Mouse (Mus musculus): Measurements from ENCODE around the gene Poldip2. TPM values are rescaled to one million over a fixed set of nuclear protein-coding genes. Genes with fewer than 3 reads are reported as not detected.

Gene Poldip2
- polyA plus RNA-seq, 1 experiment from 2014 or later = 169 TPM

DNA sequence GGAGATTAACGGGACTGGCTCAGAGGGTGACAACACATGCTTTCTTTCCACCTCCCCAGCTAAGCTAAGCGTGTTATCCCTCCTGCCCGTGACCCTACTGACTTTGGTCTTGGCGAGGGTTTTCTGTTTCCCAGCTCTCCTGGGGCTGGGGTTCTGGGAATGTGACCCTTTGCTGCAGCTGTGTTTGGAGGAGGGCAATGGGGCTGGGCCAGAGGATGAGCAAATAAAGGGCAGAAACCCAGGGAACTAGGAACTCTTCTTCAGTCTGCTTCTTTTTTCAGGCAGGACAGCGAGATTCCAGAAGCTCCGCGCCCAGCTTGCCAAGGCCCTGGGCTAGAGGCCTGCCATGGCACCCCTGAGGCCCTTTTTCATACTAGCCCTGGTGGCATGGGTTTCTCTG is 13.0 kb upstream of the Poldip2 start, which contains the start of gene Vtn:
TSS of gene Vtn (plus strand) at position 88 of the 400 bp plus-strand sequence.
- Histone ChIP-seq H3K4me1 (ENCODE audit: control insufficient read depth, insufficient read depth, low read length) (peaks cover 15% of the 10 kb centered on the region), H3K27me3 (ENCODE audit: control insufficient read depth, insufficient read depth, low read length) (no peaks in the 10 kb centered on the region), H3K27ac (ENCODE audit: low read depth, low read length) (peak within 1 kb of the TSS; percentile 86), H3K9ac (replicated peaks; ENCODE audit: low read depth, low read length) (0 out of 2 replicates have a peak within 1 kb of the TSS, but pooled peaks have one; percentile 13), H3K4me3 (ENCODE audit: low read depth, low read length) (peak within 1 kb of the TSS; percentile 82), H3K4me2 (ENCODE audit: low read depth, low read length) (peak within 1 kb of the TSS; percentile 61), H3K9me3 (ENCODE audit: control insufficient read depth, low read length) (no peaks in the 10 kb centered on the region), H3K36me3 (ENCODE audit: control insufficient read depth, insufficient read depth, low read length) (no peaks in the 10 kb centered on the region)
- ATAC-seq (ENCODE audit: low read depth) = no peak
- 67% methylated on average over 7 of the region's 7 CpGs for WGBS

DNA sequence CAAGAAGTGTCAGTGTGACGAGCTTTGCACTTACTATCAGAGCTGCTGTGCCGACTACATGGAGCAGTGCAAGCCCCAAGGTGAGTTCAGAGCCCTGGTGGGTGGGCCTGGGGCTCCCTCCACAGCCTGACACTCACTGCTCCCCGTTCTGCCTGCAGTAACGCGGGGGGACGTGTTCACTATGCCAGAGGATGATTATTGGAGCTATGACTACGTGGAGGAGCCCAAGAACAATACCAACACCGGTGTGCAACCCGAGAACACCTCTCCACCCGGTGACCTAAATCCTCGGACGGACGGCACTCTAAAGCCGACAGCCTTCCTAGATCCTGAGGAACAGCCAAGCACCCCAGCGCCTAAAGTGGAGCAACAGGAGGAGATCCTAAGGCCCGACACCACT is 12.4 kb upstream of the Poldip2 start:
- H3K4me2 ChIP-seq (ENCODE audit: low read depth, low read length) = no peak overlapping the region
- no peaks in the 10 kb centered on the region for H3K36me3 ChIP-seq (ENCODE audit: control insufficient read depth, insufficient read depth, low read length)
- H3K9me3 ChIP-seq (ENCODE audit: control insufficient read depth, low read length) = no peaks in the 10 kb centered on the region
- no peaks in the 10 kb centered on the region for H3K27me3 ChIP-seq (ENCODE audit: control insufficient read depth, insufficient read depth, low read length)
- H3K4me1 ChIP-seq (ENCODE audit: control insufficient read depth, insufficient read depth, low read length) = peaks cover 15% of the 10 kb centered on the region
- H3K27ac ChIP-seq (ENCODE audit: low read depth, low read length) = no peak overlapping the region
- H3K9ac ChIP-seq (replicated peaks; ENCODE audit: low read depth, low read length) = no peak overlapping the region
- ATAC-seq (ENCODE audit: low read depth) = no peak
- 55% methylated on average over 16 of the region's 16 CpGs for WGBS
- H3K4me3 ChIP-seq (ENCODE audit: low read depth, low read length) = no peak overlapping the region

- Histone ChIP-seq H3K9me3 (ENCODE audit: control insufficient read depth, low read length) (no peaks in the 10 kb centered on the region), H3K4me1 (ENCODE audit: control insufficient read depth, insufficient read depth, low read length) (peaks cover 13% of the 10 kb centered on the region), H3K27me3 (ENCODE audit: control insufficient read depth, insufficient read depth, low read length) (no peaks in the 10 kb centered on the region), H3K4me3 (ENCODE audit: low read depth, low read length) (no peak overlapping the region), H3K27ac (ENCODE audit: low read depth, low read length) (no peak overlapping the region), H3K9ac (replicated peaks; ENCODE audit: low read depth, low read length) (no peak overlapping the region), H3K36me3 (ENCODE audit: control insufficient read depth, insufficient read depth, low read length) (no peaks in the 10 kb centered on the region), H3K4me2 (ENCODE audit: low read depth, low read length) (no peak overlapping the region)
- no peak for ATAC-seq (ENCODE audit: low read depth)
- 84% methylated on average over 9 of the region's 9 CpGs for WGBS
Observed at GRCm38 (mm10) chr11:78500623-78501202, 11.3 kb upstream of the Poldip2 start.

DNA sequence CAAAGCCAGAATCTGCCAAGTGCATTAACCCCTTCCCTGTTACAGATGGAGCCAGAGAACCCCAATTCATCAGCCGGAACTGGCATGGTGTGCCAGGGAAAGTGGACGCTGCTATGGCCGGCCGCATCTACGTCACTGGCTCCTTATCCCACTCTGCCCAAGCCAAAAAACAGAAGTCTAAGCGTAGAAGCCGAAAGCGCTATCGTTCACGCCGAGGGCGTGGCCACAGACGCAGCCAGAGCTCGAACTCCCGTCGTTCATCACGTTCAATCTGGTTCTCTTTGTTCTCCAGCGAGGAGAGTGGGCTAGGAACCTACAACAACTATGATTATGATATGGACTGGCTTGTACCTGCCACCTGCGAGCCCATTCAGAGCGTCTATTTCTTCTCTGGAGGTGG is 10.5 kb upstream of the Poldip2 start:
- ATAC-seq (ENCODE audit: low read depth) = no peak
- peaks cover 3% of the 10 kb centered on the region; the same call in 1 of the 2 replicates for H3K36me3 ChIP-seq (ENCODE audit: control insufficient read depth, insufficient read depth, low read length)
- H3K4me1 ChIP-seq (ENCODE audit: control insufficient read depth, insufficient read depth, low read length) = peaks cover 6% of the 10 kb centered on the region; the same call in 1 of the 2 replicates
- H3K4me3 ChIP-seq (ENCODE audit: low read depth, low read length) = no peak overlapping the region
- H3K27ac ChIP-seq (ENCODE audit: low read depth, low read length) = no peak overlapping the region
- no peak overlapping the region for H3K4me2 ChIP-seq (ENCODE audit: low read depth, low read length)
- H3K9me3 ChIP-seq (ENCODE audit: control insufficient read depth, low read length) = no peaks in the 10 kb centered on the region
- no peaks in the 10 kb centered on the region for H3K27me3 ChIP-seq (ENCODE audit: control insufficient read depth, insufficient read depth, low read length)
- no peak overlapping the region for H3K9ac ChIP-seq (replicated peaks; ENCODE audit: low read depth, low read length)
- 80% methylated on average over 20 of the region's 20 CpGs for WGBS

GRCm38 (mm10) chr11:78502909-78503650 is 8.9 kb upstream of the Poldip2 start, which contains the start of gene Sebox:
Gene Sebox, plus strand, starts transcription at chr11:78503447.
- H3K9ac ChIP-seq (replicated peaks; ENCODE audit: low read depth, low read length) = no peak within 1 kb of the TSS
- H3K36me3 ChIP-seq (ENCODE audit: control insufficient read depth, insufficient read depth, low read length) = peaks cover 5% of the 10 kb centered on the region; the same call in 1 of the 2 replicates
- no peak within 1 kb of the TSS for H3K4me3 ChIP-seq (ENCODE audit: low read depth, low read length)
- no peak within 1 kb of the TSS for H3K27ac ChIP-seq (ENCODE audit: low read depth, low read length)
- ATAC-seq (ENCODE audit: low read depth) = no peak
- H3K27me3 ChIP-seq (ENCODE audit: control insufficient read depth, insufficient read depth, low read length) = no peaks in the 10 kb centered on the region
- no peak within 1 kb of the TSS for H3K4me2 ChIP-seq (ENCODE audit: low read depth, low read length)
- H3K9me3 ChIP-seq (ENCODE audit: control insufficient read depth, low read length) = no peaks in the 10 kb centered on the region
- peaks cover 4% of the 10 kb centered on the region; the same call in 1 of the 2 replicates for H3K4me1 ChIP-seq (ENCODE audit: control insufficient read depth, insufficient read depth, low read length)
- 69% methylated on average over 7 of the region's 7 CpGs for WGBS

DNA sequence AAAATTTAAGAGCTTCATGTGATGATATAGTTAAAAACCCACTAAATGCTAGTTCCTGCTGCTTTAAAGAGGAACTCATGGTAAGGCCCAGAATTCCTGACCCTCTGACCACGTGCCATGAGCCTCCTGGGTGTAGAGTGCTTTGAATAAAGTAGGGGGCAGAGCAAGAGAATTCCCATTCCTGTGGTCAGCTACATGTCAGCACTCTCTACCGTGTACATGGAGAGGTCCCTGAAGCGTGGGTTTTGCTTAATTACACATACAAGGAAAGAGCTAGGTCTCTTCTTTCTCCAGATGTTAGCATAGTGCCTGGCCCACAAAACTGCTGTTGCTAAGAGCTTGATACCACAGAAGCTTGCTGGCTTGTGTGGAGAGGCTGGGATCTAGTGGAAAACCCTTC is 6.6 kb upstream of the Poldip2 start:
- Histone ChIP-seq H3K27me3 (ENCODE audit: control insufficient read depth, insufficient read depth, low read length) (no peaks in the 10 kb centered on the region), H3K4me2 (ENCODE audit: low read depth, low read length) (no peak overlapping the region), H3K27ac (ENCODE audit: low read depth, low read length) (no peak overlapping the region), H3K9ac (replicated peaks; ENCODE audit: low read depth, low read length) (no peak overlapping the region), H3K9me3 (ENCODE audit: control insufficient read depth, low read length) (no peaks in the 10 kb centered on the region), H3K4me3 (ENCODE audit: low read depth, low read length) (no peak overlapping the region), H3K4me1 (ENCODE audit: control insufficient read depth, insufficient read depth, low read length) (no peaks in the 10 kb centered on the region), H3K36me3 (ENCODE audit: control insufficient read depth, insufficient read depth, low read length) (peaks cover 14% of the 10 kb centered on the region)
- no peak for ATAC-seq (ENCODE audit: low read depth)
- 86% methylated on average over 3 of the region's 3 CpGs for WGBS

GRCm38 (mm10) chr11:78509148-78509547 is 2.8 kb upstream of the Poldip2 start:
- 86% methylated on average over 5 of the region's 5 CpGs for WGBS
- Histone ChIP-seq H3K27ac (ENCODE audit: low read depth, low read length) (no peak overlapping the region), H3K27me3 (ENCODE audit: control insufficient read depth, insufficient read depth, low read length) (no peaks in the 10 kb centered on the region), H3K9ac (replicated peaks; ENCODE audit: low read depth, low read length) (no peak overlapping the region), H3K4me1 (ENCODE audit: control insufficient read depth, insufficient read depth, low read length) (peaks cover 13% of the 10 kb centered on the region), H3K4me2 (ENCODE audit: low read depth, low read length) (no peak overlapping the region), H3K36me3 (ENCODE audit: control insufficient read depth, insufficient read depth, low read length) (peaks cover 14% of the 10 kb centered on the region), H3K4me3 (ENCODE audit: low read depth, low read length) (no peak overlapping the region), H3K9me3 (ENCODE audit: control insufficient read depth, low read length) (no peaks in the 10 kb centered on the region)
- no peak for ATAC-seq (ENCODE audit: low read depth)

DNA sequence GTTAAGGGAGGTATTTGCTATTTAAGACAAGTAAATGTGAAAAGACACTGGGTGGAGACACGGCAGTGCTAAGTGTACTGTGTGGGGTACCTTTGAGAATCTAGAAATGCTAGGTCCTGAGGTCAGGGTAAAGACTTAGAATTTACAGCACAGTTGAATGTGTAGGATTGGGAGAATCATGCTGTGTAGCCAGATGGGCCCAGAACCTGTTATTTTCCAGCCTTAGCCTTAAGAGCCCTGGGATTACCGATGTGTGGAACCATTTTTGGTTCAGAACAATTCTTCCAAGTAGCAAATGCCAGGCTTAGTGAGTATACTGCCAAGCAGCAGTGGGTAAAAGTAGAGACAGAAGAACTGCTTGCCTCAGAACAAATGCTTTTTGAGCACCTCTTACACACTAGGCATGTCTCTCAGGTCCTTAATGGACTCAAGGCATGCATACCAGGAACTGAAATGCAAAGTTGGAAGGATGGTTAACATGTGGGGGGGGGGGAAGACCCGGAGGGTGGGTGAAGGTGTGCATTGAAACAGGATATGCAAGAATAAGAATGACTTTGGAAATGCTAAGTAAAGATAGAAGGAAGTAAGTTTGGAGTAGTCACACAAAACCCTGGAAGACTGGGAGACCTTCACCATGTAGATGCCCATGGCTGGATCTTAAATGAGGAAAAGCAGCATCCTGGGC is 1.3 kb downstream of the Poldip2 start:
- no peaks in the 10 kb centered on the region for H3K9me3 ChIP-seq (ENCODE audit: control insufficient read depth, low read length)
- 78% methylated on average over 3 of the region's 3 CpGs for WGBS
- no peak overlapping the region for H3K27ac ChIP-seq (ENCODE audit: low read depth, low read length)
- H3K36me3 ChIP-seq (ENCODE audit: control insufficient read depth, insufficient read depth, low read length) = peaks cover 25% of the 10 kb centered on the region
- peaks cover 13% of the 10 kb centered on the region for H3K4me1 ChIP-seq (ENCODE audit: control insufficient read depth, insufficient read depth, low read length)
- H3K9ac ChIP-seq (replicated peaks; ENCODE audit: low read depth, low read length) = peak overlapping the region; percentile 86; the same call in 1 of the 2 replicates
- peak overlapping the region; percentile 97 for H3K4me3 ChIP-seq (ENCODE audit: low read depth, low read length)
- H3K27me3 ChIP-seq (ENCODE audit: control insufficient read depth, insufficient read depth, low read length) = no peaks in the 10 kb centered on the region
- no peak for ATAC-seq (ENCODE audit: low read depth)
- H3K4me2 ChIP-seq (ENCODE audit: low read depth, low read length) = peak overlapping the region; percentile 97
